Mouse (Mus musculus) kidney, adult 8-10 months (tissue): Measurements from ENCODE around the gene Cd300ld5.
"Not testable (repeated sequence)": the region's sequence is repeated elsewhere in the genome, so short reads cannot be mapped to it uniquely, and the experiment has no call there.

Experiments used
- DNase-seq, 2 experiments: peaks; one replicate each; pipeline ENCODE4 v3.0.0; 2022

Gene Cd300ld5

DNA sequence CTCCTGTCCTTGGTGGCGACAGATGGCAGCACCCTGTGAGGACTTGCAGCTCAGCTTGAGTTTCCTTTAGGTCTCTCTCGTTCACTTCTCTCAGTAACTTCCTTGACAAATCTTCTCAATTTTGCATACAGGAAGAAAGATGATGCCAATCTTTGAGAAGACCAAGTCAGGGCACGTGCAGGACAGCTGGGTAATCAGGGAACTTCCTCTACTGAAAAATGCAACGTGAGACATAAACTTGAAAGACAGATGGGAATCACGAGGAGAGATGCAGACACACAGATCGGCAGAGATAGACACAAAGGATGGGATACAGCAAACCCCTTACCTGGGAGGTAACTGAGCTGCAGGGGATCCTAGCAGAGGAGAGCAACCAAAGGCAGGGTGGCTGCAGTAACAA is 10.7 kb downstream of the Cd300ld5 start, which contains the start of gene Cd300ld4:
Gene Cd300ld4 (minus strand): TSS at position 101 of the 400 bp plus-strand sequence.
- not testable (repeated sequence) for DNase-seq

- DNase-seq, result not testable (repeated sequence)
Measured at GRCm38 (mm10) chr11:115016093-115016492, 21.5 kb downstream of the Cd300ld5 start, which contains the start of gene Cd300ld2. Gene Cd300ld2, minus strand, starts transcription at chr11:115016193.

- no peak for DNase-seq
Measured at GRCm38 (mm10) chr11:115004070-115004469, 33.5 kb downstream of the Cd300ld5 start.

DNA sequence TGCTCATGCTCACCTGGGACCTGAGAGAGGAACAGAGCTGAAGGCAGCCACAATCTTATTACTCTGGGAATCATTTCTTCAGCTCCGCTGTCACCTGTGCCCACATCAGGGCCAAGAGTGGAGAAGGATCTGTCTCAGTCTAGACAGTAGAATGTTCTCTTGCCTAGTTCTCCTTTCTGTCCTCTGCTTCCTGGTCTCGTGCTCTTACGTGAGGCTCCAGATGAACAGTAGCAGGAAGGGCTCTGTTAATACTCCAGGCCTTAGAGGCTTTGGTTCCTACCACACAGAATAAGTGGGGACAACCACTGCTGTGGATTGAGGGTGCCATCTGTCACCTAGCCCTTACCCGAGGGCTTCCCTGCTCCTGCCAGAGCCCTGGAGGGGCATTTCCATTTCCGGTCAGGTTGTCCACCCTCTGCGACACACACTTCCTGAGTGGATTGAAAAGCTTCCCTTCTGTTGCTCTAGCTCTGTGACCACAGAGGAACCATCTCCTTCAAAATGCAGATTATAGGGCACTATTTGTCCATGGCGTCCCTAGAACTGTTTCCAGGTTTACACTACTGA is 36.0 kb downstream of the Cd300ld5 start, which contains the start of gene Cd300c2:
Gene Cd300c2 (minus strand): TSS at position 407 of the 567 bp plus-strand sequence.
- no peak for DNase-seq

GRCm38 (mm10) chr11:114989793-114990192 is 47.8 kb downstream of the Cd300ld5 start, which contains the start of gene Cd300ld:
Gene Cd300ld, minus strand, starts transcription at chr11:114989922.
- no peak for DNase-seq

DNA sequence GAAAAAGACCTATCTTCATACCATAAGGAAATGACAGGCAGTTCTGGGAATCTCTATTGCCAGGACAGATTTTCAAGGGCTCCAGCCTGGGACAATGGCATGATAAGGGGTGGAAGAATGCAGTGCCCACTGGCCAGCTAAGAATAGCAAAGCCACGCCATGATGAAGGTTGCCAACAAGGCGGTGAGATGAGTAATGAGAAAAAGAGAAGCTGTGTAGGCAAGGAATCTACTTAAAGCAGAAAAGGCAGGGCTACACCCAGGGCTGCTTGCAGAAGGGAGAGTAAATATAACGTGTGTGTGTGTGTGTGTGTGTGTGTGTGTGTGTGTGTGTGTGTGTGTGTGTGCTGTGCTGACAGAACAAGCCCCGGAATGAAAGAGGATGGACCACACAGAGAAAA is 55.7 kb downstream of the Cd300ld5 start:
- DNase-seq, result no peak
